Mouse (Mus musculus) layer of hippocampus, adult 9-11 months (tissue): ENCODE data around the gene Nlrp4a.
"Not testable (repeated sequence)": the region's sequence is repeated elsewhere in the genome, so short reads cannot be mapped to it uniquely, and the experiment has no call there.

Experiments
- DNase-seq: peaks from one replicate; pipeline ENCODE4 v3.0.0; 2022

Gene Nlrp4a

GRCm38 (mm10) chr7:26434813-26435212 is at the start of gene Nlrp4a:
TSS of gene Nlrp4a (plus strand) at chr7:26435113.
- DNase-seq, result no peak

- DNase-seq, result not testable (repeated sequence)
These were observed 48.2 kb upstream of the Nlrp4a start for GRCm38 (mm10) chr7:26386691-26387090.

DNA sequence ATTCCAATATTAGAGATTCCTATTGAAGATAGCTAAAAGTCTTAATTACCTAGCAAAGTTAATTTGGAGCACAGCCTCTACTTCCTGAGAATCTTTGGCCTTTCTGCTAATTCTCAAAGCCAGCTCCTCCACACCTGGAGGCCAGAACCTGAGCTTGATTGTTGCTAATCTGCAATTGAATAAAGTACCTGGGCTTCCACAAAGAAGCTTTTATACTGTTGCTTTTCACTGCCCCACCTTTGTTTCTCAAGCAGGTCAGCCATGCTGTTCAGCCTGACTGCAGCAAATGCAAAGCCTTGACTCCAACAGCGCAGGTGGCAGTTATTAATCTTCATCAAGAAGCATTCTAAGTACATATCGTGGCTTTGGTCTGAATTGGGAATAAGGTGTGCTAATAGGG is 43.8 kb upstream of the Nlrp4a start:
- not testable (repeated sequence) for DNase-seq

GRCm38 (mm10) chr7:26391811-26392210 is 43.1 kb upstream of the Nlrp4a start:
- not testable (repeated sequence) for DNase-seq

DNA sequence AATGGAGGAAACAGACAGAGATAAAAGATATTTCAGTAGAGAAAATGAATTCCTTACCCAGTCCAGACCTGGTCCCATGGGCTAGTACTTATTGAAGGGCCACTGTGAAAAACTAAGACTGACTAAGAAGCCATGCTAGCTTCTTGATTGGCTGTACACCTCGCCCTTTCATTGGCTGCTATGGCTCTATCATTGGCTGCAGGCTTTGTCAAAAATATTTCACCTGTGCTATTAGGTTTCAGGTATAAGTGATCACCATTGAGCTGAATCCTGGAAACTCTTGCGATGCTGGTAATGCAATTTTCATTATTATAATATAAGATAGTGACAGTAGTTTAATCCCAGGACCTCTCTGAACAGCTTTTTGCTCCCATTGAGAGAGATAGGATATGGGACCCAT is 31.3 kb upstream of the Nlrp4a start, which contains the start of gene Nlrp9c:
Gene Nlrp9c, minus strand, starts transcription at position 101 of the 400 bp plus-strand sequence.
- DNase-seq, result not testable (repeated sequence)

GRCm38 (mm10) chr7:26476690-26477089 is 41.8 kb downstream of the Nlrp4a start:
- DNase-seq, result no peak

DNA sequence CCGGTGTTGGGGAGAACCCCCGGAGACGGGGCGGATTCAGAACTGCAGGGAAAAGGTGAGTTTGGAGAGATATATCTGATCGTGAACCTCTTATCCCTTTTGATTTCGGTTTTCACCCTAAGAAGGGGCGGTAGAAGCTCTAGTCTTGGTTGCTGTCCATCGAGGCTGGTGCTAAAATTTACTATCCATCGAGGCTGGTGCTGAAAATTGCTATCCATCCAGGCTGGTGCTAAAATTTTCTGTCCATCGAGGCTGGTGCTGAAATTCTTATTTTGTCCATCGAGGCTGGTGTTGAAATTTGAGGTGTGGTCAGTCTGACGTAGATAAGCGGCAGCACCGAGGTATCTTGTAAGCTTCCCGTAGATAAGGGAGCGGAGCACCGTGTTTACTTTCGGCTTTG is 54.6 kb downstream of the Nlrp4a start:
- DNase-seq, result not testable (repeated sequence)
